Mouse (Mus musculus) stomach, postnatal 0 days (tissue): ENCODE data around the gene Snrnp27. TPM values are rescaled to one million over a fixed set of nuclear protein-coding genes. Genes with fewer than 3 reads are reported as not detected.

Experiments used
- ATAC-seq: fragments of 200-750 bp; cut with Nextera tagmentation; 2 replicates; pipeline ENCODE4 v1.8.0; 2017; ENCODE audit not compliant: low FRiP score, low TSS enrichment
- DNase-seq: peaks from one replicate; pipeline ENCODE4 v3.0.0-alpha.2; 2016; ENCODE audit warnings: low spot score
- H3K27ac ChIP-seq: fragments of 300-500 bp; sonication (generic); replicated peaks from 2 replicates; pipeline ENCODE4 v1.5.1; 2014; ENCODE audit warnings: mild to moderate bottlenecking, control low read depth
- H3K27me3 ChIP-seq: fragments of 300-500 bp; sonication (generic); 2 replicates; pipeline ENCODE4 v1.6.1; 2014; ENCODE audit warnings: low read length; ENCODE audit not compliant: control insufficient read depth, insufficient read depth
- H3K36me3 ChIP-seq: fragments of 300-500 bp; sonication (generic); 2 replicates; pipeline ENCODE4 v1.6.1; 2014; ENCODE audit warnings: low read length, mixed read lengths; ENCODE audit not compliant: control insufficient read depth, insufficient read depth
- H3K4me1 ChIP-seq: fragments of 300-500 bp; sonication (generic); replicated peaks from 2 replicates; pipeline ENCODE4 v1.6.1; 2014; ENCODE audit warnings: antibody characterized with exemption; ENCODE audit not compliant: control insufficient read depth, insufficient read depth
- H3K4me2 ChIP-seq: fragments of 300-500 bp; sonication (generic); replicated peaks from 2 replicates; pipeline ENCODE4 v1.6.1; 2014; ENCODE audit warnings: low read depth, mild to moderate bottlenecking, control low read depth, moderate library complexity
- H3K4me3 ChIP-seq: fragments of 300-500 bp; sonication (generic); 2 replicates; pipeline ENCODE4 v1.5.1; 2014; ENCODE audit warnings: low read depth, low read length, control low read depth
- H3K9ac ChIP-seq: fragments of 300-500 bp; sonication (generic); 2 replicates; pipeline ENCODE4 v1.6.1; 2014; ENCODE audit warnings: mild to moderate bottlenecking, low read length, control low read depth, mixed read lengths
- H3K9me3 ChIP-seq: fragments of 300-500 bp; sonication (generic); 2 replicates; pipeline ENCODE4 v1.6.1; 2016; ENCODE audit warnings: low read length; ENCODE audit not compliant: control insufficient read depth
- CTCF ChIP-seq: IDR thresholded peaks from 2 replicates; pipeline ENCODE4 v1.5.1; 2016; ENCODE audit warnings: antibody characterized with exemption, low read depth, mild to moderate bottlenecking, moderate library complexity
- EP300 ChIP-seq: optimal IDR thresholded peaks from 2 replicates; pipeline ENCODE3; 2016; ENCODE audit warnings: antibody characterized with exemption
- WGBS: fragments of 180-500 bp; shearing (Covaris S2); extraction: QIAGEN DNeasy Blood & Tissue Kit; methylation state at CpG from one replicate; pipeline ENCODE4 v1.1.7; 2014; 5-methylcytosine and 5-hydroxymethylcytosine counted together
- polyA plus RNA-seq: library from polyadenylated mRNA; unstranded; fragments of >200 nt; fragmentation: Nextera tagmentation; extraction: Ambion mirVana; gene quantifications from 2 replicates; pipeline ENCODE4 v1.2.1, GENCODE M21; 2015

Snrnp27 gene
- polyA plus RNA-seq, 1 experiment from 2014 or later, result 90.8 TPM

GRCm38 (mm10) chr6:86668580-86669239 is 15.6 kb downstream of the Snrnp27 start, which contains the start of gene Mxd1:
Gene Mxd1 (minus strand): TSS chr6:86669161.
- Histone ChIP-seq H3K4me1 (no peaks in the 10 kb centered on the region), H3K9ac (peak within 1 kb of the TSS; percentile 92), H3K27me3 (no peaks in the 10 kb centered on the region), H3K36me3 (peaks cover 2% of the 10 kb centered on the region; the same call in 1 of the 2 replicates), H3K4me3 (peak within 1 kb of the TSS; percentile 98), H3K9me3 (no peaks in the 10 kb centered on the region), H3K4me2 (peak within 1 kb of the TSS; percentile 85), H3K27ac (peak within 1 kb of the TSS; percentile 88)
- no peak for TF ChIP-seq EP300
- no peak for TF ChIP-seq CTCF
- no peak for ATAC-seq
- no peak for DNase-seq
- under 1% methylated on average over 70 of the region's 76 CpGs for WGBS

DNA sequence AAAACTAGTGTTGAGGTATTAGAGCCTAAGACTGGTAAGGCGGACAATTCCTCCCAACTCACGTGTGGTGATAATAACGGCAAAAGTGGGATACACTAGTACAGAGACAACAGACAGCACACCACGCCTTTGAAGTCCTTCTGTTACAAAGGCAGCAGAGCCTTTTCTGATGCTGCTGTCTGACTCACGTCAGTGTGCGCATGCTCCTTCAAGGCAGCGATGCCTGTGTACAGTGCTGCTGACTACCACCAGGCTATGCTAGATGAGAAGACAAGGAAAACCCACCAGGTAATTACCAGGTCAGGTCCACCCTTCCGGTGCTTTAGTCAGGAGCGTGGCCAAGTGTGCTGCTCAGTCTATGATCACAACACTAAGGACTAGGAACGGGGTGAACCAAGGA is 17.3 kb downstream of the Snrnp27 start:
- Histone ChIP-seq H3K4me1 (no peaks in the 10 kb centered on the region), H3K4me2 (peak overlapping the region; percentile 85; the same call in 1 of the 2 replicates), H3K9ac (no peak overlapping the region), H3K9me3 (no peaks in the 10 kb centered on the region), H3K27ac (no peak overlapping the region), H3K4me3 (no peak overlapping the region; the same call in 1 of the 2 replicates), H3K36me3 (peaks cover 5% of the 10 kb centered on the region; the same call in 1 of the 2 replicates), H3K27me3 (no peaks in the 10 kb centered on the region)
- TF ChIP-seq EP300 (no peak), CTCF (no peak)
- 81% methylated on average over 10 of the region's 10 CpGs for WGBS
- ATAC-seq (no peak), DNase-seq (no peak)

- no peak overlapping the region for H3K4me3 ChIP-seq
- no peaks in the 10 kb centered on the region for H3K4me1 ChIP-seq
- DNase-seq (no peak), ATAC-seq (no peak)
- no peaks in the 10 kb centered on the region for H3K27me3 ChIP-seq
- 76% methylated on average over 17 of the region's 17 CpGs for WGBS
- H3K4me2 ChIP-seq, result 0 out of 2 replicates have a peak overlapping the region, but pooled peaks have one; percentile 9
- no peak overlapping the region for H3K9ac ChIP-seq
- no peaks in the 10 kb centered on the region for H3K9me3 ChIP-seq
- no peak for TF ChIP-seq EP300
- TF ChIP-seq CTCF, result no peak
- H3K36me3 ChIP-seq, result peaks cover 9% of the 10 kb centered on the region; the same call in 1 of the 2 replicates
- no peak overlapping the region for H3K27ac ChIP-seq
Measured at GRCm38 (mm10) chr6:86665560-86666307, 18.6 kb downstream of the Snrnp27 start.

DNA sequence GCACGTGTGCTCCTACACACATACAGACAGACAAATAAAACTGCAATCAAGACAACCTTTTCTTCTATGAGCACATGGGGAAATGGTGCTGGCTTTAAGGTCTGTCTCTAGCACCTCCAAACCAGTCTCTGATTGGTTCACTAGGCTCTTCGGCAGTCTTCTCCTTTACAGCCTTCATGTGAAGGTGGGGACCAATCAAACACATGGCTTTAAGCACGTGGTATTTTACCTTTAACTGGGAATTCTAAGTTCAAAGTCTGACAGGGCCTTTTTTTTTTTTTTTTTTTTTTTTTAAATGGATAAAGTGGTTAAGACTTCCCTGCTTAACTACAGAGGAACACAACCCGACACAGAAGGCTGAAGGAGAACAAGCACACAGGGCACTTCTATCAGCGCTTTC is 19.2 kb downstream of the Snrnp27 start:
- Histone ChIP-seq H3K4me3 (no peak overlapping the region), H3K27ac (no peak overlapping the region), H3K27me3 (no peaks in the 10 kb centered on the region), H3K36me3 (peaks cover 9% of the 10 kb centered on the region; the same call in 1 of the 2 replicates), H3K9me3 (no peaks in the 10 kb centered on the region), H3K9ac (no peak overlapping the region), H3K4me2 (no peak overlapping the region), H3K4me1 (no peaks in the 10 kb centered on the region)
- WGBS, result 74% methylated on average over 5 of the region's 5 CpGs
- DNase-seq, result no peak
- TF ChIP-seq EP300 (no peak), CTCF (no peak)
- no peak for ATAC-seq

- no peak overlapping the region for H3K4me2 ChIP-seq
- TF ChIP-seq EP300 (no peak), CTCF (no peak)
- peaks cover 9% of the 10 kb centered on the region for H3K36me3 ChIP-seq
- no peaks in the 10 kb centered on the region for H3K27me3 ChIP-seq
- no peaks in the 10 kb centered on the region for H3K4me1 ChIP-seq
- H3K27ac ChIP-seq, result no peak overlapping the region
- H3K9ac ChIP-seq, result no peak overlapping the region
- DNase-seq (no peak), ATAC-seq (no peak)
- H3K9me3 ChIP-seq, result no peaks in the 10 kb centered on the region
- 73% methylated on average over 9 of the region's 9 CpGs for WGBS
- no peak overlapping the region for H3K4me3 ChIP-seq
Measured at GRCm38 (mm10) chr6:86660161-86660877, 24.0 kb downstream of the Snrnp27 start.
